Mouse (Mus musculus) cerebellum, adult (tissue): ENCODE measurements around the gene Zfp169.
A peak's percentile ranks its signal among the peaks of the same experiment; 100 is the strongest.
"Not testable (repeated sequence)": the region's sequence is repeated elsewhere in the genome, so short reads cannot be mapped to it uniquely, and the experiment has no call there.

Source experiments
- ATAC-seq: cut with Nextera tagmentation; 2 replicates; pipeline ENCODE4 v1.9.2; 2017; ENCODE audit warnings: mild to moderate bottlenecking, moderate library complexity, mixed read lengths; ENCODE audit not compliant: insufficient number of reproducible peaks, low FRiP score, low TSS enrichment

The Zfp169 gene

DNA sequence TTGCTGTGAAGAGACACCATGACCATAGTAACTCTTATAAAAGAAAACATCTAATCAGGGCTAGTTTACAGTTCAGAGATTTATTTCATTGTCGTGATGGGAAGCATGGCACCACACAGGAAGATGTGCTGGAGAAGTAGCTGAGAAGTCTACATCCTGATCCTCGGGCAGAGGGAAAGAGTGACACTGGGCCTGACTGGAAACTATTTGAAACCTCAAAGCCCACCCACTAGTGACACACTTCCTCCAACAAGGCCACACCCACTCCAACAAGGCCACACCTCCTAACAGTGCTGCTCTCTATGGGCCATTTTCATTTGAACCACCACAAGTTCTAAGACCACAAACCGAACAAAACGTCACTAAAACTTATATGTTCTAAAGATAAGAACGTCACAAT is 12.5 kb upstream of the Zfp169 start:
- ATAC-seq, result no peak

DNA sequence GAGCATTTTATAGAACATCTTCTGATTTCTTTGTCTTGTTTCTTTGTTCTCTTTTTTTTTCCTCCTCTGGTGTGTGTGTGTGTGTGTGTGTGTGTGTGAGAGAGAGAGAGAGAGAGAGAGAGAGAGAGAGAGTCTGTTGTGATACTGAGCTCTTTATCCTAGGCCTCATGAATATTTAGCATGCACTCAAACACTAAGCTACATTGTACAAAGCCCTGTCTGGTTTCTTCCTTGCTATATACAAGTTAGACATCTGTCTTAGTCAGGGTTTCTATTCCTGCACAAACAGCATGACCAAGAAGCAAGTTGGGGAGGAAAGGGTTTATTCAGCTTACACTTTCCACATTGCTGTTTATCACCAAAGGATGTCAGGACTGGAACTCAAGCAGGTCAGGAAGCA is 5.9 kb upstream of the Zfp169 start:
- not testable (repeated sequence) for ATAC-seq

DNA sequence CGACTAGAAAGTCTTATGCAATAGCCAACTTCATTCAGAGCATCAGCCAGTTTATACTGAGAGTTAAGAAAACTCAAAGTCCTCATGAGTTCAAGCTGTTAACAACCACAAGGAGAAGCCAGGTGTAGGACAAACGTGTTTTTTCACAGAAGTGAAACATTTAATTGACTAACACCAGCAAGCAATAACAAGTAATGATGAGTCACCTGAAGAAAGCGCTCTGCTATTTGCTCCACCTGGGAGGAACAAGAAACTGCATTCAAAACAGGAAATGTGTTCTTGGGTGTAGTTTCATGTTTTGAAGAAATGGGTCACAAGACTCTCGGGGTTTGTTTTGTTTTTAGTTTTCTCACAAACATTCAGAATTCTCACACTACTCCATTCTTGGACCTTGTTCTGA is 2.6 kb upstream of the Zfp169 start:
- no peak for ATAC-seq

DNA sequence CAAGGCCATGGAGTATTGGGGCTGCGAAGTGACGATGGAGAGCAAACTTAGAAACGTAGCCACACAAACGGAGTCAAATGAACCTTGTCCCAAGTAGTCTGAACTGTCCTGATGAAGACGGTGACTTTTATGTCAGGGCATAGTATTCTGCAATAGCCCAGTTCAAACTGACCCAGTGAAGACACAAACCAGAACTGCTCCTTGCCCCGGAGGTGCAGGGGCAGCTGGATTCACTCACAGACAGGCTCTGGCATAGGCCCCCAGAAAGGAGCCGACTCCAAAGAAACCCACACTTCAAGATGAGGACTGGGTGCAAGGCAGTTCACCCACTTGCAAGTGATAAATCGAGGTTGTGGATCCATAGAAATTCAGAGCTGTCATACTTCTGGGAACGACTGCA is 4.6 kb downstream of the Zfp169 start:
- no peak for ATAC-seq

DNA sequence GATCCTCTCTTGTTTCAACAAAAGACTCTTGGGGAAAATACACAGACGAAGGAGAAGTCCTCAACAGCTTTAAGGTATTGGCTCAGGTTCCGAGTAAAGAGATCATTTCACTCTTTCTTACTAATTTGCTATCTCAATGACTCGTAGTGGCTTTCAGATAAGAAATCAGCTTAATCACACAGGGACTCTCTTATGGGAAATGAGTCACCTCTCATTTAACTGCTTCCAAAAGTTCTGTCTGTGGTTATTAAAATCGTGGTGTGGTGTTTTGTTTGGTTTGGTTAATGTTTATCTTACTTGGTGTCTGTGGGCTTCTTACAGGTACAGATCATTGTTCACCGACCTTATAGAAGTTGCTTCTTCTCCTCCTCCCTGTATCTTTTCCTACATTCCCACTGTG is 10.8 kb downstream of the Zfp169 start:
- no peak for ATAC-seq

DNA sequence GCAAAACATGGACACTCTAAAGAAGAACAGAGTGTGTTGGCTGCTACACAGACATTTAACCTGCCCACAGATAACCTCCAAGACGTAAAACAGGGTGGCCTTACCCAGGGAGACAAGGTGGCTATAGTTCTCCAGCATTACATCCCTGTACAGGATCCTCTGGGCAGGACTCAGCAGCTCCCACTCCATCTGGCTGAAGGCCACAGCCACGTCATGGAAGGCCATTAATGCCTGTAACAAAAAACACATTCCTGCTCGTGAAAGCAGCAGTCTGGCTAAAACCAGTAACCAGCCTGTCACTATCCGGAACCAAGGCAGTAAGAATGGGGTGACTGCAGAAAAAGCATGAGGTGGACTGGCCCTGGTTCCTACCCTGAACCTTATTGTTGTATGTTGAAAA is 14.6 kb downstream of the Zfp169 start:
- no peak for ATAC-seq

DNA sequence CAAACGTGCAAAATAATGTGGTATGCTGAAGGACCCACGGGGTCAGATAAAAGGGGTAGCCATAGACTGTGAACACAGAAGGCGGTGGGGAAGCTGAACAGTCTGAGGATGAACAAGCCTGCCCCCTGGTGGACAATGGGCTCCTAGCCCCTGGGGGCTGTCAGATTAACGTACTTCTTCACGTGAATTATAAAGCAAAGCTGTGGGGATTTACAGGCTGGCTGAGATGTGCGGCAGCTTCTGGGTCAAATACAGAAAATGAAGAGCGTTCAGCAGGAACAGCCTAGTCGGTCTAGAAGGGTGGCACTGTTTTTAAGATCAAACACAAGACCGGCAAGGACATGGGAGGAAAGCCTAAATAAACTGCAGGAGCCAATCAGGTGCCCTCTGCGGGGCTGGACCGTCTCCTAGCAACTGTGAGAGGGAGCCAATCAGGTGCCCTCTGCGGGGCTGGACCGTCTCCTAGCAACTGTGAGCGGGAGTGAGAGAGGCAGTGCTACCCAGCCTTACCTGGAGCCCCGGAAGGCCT is 15.5 kb downstream of the Zfp169 start:
- ATAC-seq, result peak; percentile 95

DNA sequence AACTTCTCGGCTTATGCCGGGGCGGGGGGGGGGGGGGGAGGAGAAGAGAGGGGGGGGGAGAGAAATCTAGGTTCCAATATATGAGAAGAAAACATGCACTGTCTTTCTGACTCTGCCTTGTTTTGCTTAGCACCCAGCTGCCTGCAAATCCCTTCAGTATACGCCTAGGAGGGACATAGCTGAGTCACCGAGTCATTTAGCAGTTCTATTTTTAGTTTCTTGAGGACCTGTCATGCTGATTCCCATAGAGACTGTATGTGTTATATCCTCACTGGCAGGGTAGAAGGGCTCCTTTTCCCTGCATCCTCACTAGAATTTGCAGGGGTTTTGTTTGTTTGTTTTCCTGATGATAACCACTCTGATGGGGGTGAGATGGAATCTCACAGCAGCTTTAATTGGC is 20.1 kb downstream of the Zfp169 start:
- ATAC-seq, result no peak

DNA sequence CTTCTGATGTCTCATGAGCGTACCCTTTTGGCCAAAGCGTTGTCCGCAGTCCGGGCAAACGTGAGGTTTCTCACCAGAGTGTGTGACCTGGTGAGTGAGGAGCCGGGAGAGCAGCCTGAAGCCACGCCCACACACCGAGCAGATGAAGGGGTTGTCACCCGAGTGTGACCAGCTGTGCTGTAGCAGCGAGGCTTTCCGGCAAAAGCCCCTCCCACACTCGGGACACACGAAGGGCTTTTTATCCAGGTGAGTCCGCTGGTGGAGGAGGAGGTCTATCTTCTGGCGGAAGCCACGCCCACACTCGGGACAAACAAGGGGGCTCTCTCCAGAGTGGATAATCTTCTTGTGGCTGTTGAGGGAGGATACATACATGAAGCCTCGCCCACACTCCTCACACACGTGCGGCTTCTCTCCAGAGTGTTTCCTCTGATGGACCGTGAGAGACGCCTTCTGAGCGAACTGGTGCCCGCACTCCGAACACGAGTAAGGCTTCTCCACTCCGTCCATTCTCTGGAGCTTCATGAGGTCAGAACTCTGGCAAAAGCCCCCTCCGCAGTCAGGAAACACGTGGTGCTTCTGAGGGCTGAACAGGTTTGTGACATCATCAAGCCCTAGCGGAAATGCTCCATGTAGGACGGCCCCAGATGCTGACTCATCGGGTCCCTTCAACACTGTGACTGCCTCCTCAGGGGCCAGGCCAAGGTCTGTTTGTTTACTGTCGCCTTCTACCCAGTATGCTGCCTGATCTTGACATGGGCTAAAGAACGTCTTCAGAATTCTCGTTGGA is 22.7 kb downstream of the Zfp169 start:
- ATAC-seq, result no peak

DNA sequence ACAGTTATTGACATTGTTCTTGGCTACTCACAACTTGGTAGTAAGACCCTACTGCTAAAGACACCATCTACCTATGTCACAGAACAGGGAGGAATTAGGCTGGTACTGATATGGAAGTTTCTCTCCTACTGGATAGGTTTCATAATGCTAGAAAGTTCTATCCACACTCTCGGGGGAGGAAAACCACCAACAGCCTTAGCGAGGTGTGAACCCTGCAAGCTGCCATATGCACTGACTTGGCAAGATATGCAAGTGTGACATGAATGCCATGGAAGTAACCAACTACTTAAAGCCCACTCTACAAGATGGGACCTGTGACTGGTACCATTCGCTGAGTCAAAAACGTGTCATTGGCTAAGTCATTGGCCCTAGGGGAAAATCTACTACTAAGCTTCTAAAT is 29.6 kb downstream of the Zfp169 start:
- ATAC-seq, result no peak

DNA sequence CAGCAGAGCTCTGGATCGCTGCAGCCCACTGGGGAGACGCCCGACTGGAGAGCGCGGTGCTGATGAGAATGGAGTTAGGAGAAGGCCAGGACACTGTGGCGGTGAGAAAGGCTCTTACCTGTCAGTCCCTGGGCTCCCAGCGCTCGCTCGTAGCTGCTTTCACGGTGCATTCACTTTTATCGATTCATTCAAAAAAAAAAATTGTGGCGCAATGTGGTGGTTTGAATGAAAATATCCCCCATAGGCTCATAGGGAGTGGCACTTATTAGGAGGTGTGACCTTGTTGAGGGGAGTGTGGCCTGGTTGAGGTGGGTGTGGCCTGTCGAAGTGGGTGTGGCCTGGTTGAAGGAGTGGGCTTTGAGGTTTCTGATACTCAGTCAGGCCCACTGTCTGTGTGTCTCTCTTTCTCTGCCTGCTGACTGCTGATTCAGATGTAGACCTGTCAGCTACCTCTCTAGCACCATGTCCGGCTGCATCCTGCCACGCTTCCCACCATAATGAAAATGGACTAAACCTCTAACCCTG is 44.5 kb downstream of the Zfp169 start:
- ATAC-seq, result no peak

DNA sequence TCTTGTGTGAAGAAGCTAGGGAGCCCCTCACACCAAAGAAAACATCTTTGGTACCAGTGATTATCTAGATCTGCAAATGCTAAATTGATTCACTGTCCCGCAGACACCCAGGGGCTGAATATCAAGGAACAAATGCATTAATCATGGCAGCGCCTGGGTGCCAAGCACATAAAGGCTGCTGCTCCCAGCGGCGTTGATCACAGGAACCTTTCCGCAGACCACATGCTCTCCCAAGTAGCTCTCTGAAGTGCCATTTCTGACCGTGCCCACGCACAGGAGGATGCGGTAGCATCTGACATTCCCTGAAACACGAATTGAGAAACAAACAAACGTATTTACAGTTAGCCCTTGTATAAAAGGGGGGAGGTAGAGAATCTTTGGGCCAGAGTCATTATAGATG is 47.1 kb downstream of the Zfp169 start:
- ATAC-seq, result no peak

DNA sequence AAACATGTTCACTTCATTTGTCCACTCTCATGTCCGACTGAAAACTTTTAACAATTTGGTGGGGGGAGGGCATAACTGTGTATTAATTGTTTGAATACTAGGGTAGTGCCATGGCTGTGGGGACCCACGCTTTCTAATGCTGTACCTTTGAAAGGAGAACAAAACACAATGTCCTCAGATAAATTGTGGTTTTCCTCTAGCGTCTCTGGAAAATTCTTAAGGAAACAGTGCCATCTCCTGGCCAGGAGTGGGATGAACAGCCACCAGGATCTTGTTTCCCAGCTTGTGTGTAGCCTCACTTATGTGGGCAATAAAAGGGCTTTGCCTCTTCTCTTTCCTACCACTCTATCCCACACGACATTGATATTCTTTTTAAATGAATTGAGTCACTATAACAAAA is 49.1 kb downstream of the Zfp169 start:
- no peak for ATAC-seq

DNA sequence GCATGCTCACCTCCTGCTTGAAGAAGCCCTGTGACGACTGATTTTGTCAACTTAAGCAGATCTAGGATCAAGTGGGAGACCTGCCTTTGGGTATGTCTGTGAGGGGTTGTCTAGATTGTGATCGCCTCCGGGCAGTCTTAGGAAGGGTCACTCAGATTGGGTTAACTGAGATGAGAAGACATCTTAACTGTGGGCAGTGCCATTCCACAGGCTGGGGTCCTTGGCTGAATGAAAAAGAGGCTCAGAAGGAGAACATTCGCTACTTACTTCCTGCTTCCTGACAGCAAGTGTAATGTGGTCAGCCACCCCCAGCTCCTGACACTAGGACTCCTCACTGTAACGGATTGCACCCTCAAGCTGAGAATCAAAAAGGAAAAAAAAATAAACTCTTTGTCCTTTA is 54.0 kb downstream of the Zfp169 start:
- ATAC-seq, result no peak

DNA sequence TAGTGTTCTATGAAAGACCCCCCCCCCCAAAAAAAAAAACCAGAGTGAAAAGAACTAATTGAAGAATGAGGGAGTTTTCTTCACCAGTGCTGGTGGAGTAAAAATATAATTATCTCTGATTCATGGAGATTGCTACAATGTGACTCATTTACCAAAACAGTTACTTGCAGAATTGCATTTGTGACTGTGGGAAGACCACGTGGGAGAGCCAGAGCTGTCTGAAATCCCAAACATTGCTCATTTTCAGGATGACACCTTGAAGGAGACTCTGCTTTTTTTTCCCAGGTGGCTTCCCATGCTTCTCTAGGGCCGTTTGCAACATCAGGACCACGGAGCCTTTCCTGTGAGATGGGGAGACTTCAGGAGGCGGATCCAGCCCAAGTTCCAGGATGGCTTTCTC is 65.1 kb downstream of the Zfp169 start:
- ATAC-seq, result no peak

DNA sequence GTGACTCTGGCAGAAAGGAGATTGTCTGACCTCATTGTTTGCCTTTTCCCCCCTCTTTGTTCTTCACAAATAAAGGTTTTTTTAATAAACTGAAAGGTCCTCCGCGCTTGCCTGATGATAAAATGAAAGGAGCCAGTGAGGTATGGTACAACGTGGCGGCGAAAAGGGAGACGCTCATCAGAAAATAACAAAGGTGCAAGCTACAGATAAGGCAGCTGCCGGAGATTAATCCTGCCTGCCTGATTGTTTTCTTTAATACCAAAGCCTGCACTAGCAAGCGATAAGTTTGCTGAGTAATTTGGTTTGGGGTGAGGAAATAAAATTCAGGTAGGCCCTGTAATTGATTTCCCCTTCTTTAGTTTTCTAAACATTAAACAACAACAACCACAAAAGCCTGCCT is 69.3 kb downstream of the Zfp169 start:
- no peak for ATAC-seq

DNA sequence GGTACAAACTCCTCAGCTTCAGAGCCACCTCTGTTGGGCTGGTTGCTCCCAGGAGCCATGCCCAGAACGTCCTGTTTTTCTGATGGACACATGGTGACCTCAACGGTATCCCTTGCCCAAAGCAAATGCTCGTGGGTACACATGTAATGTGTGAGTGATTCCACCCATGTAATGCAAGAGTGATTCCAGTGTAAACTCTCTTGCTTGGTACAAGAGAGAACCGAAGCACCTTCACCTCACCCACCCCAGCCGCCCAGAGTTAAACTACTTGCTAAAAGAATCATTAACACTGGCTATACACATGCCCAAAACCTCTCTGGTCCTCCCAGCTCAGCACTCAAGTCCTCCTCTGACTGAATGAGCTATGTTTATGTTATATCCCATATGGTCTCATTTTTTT is 74.9 kb downstream of the Zfp169 start:
- no peak for ATAC-seq
